Mouse (Mus musculus) E14TG2a.4 (cell line): ENCODE data around the gene Bid.

Experiments used
- CTCF ChIP-seq: conservative IDR thresholded peaks from 2 replicates; pipeline ENCODE4 v1.5.1; 2014; ENCODE audit warnings: low read length
- POU5F1 ChIP-seq: IDR thresholded peaks from 2 replicates; pipeline ENCODE4 v1.6.1; 2014; ENCODE audit warnings: low read length, borderline replicate concordance

DNA sequence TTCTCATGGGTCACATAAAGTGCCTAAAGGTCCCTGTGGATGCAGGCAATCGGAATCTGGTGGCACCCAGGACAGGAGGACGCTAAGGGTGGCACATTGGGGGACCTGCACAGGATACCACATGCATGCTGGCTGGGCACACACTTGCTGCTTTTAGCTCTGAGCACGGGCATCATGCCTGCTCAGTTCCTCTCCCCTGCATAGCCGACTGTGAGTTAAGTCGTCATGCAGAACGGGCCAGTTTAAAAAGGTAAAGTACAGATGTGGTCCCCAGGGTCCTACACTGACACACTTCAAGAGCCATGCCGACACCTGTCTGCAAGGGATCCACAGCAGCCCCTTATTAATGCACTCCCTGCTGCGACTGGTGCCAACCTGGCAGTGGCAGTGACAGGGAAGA is 37.6 kb upstream of the Bid start:
- no peak for TF ChIP-seq CTCF
- TF ChIP-seq POU5F1 = no peak
